Mouse (Mus musculus): Measurements from ENCODE around the gene Rbfox1. TPM values are rescaled to one million over a fixed set of nuclear protein-coding genes. Genes with fewer than 3 reads are reported as not detected.

The Rbfox1 gene
- polyA plus RNA-seq, 1 experiment from 2014 or later: 276 TPM

DNA sequence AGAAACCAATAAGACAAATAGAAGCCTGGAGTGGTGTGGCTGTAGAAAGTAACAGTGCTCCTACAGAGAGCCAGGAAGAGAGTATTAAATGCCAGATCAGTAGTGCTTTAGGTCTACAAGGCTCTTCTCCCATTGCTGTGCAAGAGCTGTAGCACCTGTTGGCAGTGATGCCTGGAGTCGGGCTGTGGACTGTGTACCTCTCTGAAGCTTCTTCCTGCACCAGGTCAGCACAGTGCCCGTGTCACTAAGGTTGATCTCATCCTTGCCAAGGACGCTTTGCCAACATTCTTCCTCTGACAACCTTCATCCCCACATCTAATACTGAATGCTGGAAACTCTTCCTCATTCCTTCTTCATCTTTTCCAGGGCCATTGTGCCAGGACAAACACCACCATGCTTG, 127.7 kb downstream of the Rbfox1 start:
- Histone ChIP-seq H3K4me1 (ENCODE audit: control insufficient read depth, insufficient read depth, low read depth, low read length) (no peaks in the 10 kb centered on the region), H3K27ac (ENCODE audit: low read depth, low read length) (no peak overlapping the region), H3K9me3 (ENCODE audit: control insufficient read depth, low read length) (no peaks in the 10 kb centered on the region), H3K27me3 (replicated peaks; ENCODE audit: control insufficient read depth, insufficient read depth, low read length) (no peaks in the 10 kb centered on the region), H3K4me3 (ENCODE audit: low read length) (no peak overlapping the region), H3K9ac (ENCODE audit: low read depth, low read length) (no peak overlapping the region), H3K4me2 (ENCODE audit: low read length) (no peak overlapping the region), H3K36me3 (ENCODE audit: control insufficient read depth, insufficient read depth, low read length) (no peaks in the 10 kb centered on the region)
- no peak for ATAC-seq
- WGBS: 95% methylated on average over 3 of the region's 3 CpGs

DNA sequence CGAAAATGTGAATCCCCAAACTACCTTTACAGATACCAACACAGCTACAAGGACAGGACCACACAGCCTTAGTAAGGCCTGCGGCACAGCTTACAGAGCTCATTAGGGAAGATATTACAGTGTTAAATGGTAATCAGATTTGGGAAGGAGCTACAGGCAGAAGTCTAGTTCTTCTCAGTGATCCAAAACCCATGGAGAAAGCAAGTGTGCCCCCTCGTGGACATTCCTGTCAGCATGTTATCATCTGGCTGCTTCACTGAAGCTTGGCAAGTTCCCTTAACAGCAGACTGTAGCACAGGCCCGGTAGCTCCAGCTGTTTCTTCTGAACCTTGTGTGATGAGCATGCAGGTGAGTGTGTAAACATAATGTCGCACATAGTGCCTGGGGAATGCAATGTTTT, 133.5 kb downstream of the Rbfox1 start:
- Histone ChIP-seq H3K36me3 (ENCODE audit: control insufficient read depth, insufficient read depth, low read length) (no peaks in the 10 kb centered on the region), H3K4me1 (ENCODE audit: control insufficient read depth, insufficient read depth, low read depth, low read length) (no peaks in the 10 kb centered on the region), H3K9ac (ENCODE audit: low read depth, low read length) (no peak overlapping the region), H3K4me3 (ENCODE audit: low read length) (no peak overlapping the region), H3K27ac (ENCODE audit: low read depth, low read length) (no peak overlapping the region), H3K9me3 (ENCODE audit: control insufficient read depth, low read length) (no peaks in the 10 kb centered on the region), H3K27me3 (replicated peaks; ENCODE audit: control insufficient read depth, insufficient read depth, low read length) (no peaks in the 10 kb centered on the region), H3K4me2 (ENCODE audit: low read length) (no peak overlapping the region)
- WGBS: 32% methylated on average over 5 of the region's 5 CpGs
- ATAC-seq: peak; percentile 70

DNA sequence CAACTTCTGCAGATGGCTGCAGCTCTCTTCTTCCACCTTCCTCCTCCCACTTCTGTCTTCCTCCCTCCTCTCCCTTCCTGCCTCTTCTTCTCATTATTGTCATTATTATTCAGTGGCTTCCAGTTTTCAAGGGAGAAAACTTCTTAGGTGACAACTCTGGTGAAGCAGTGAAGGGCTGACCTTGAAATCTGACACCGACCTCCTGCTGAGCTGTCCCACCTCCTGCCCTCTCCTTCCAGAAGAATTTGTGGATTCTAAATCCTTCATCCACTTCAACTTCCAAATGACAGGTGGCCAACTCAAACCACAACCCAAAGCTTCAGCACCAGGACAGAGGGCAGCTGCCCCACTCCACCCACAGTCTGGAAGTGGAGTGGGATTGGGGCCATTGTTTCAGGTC, 134.2 kb downstream of the Rbfox1 start:
- Histone ChIP-seq H3K4me3 (ENCODE audit: low read length) (no peak overlapping the region), H3K9ac (ENCODE audit: low read depth, low read length) (no peak overlapping the region), H3K4me1 (ENCODE audit: control insufficient read depth, insufficient read depth, low read depth, low read length) (no peaks in the 10 kb centered on the region), H3K9me3 (ENCODE audit: control insufficient read depth, low read length) (no peaks in the 10 kb centered on the region), H3K27ac (ENCODE audit: low read depth, low read length) (no peak overlapping the region), H3K4me2 (ENCODE audit: low read length) (no peak overlapping the region), H3K27me3 (replicated peaks; ENCODE audit: control insufficient read depth, insufficient read depth, low read length) (no peaks in the 10 kb centered on the region), H3K36me3 (ENCODE audit: control insufficient read depth, insufficient read depth, low read length) (no peaks in the 10 kb centered on the region)
- ATAC-seq: no peak
- WGBS: 23% methylated on average over 1 of the region's 1 CpGs

DNA sequence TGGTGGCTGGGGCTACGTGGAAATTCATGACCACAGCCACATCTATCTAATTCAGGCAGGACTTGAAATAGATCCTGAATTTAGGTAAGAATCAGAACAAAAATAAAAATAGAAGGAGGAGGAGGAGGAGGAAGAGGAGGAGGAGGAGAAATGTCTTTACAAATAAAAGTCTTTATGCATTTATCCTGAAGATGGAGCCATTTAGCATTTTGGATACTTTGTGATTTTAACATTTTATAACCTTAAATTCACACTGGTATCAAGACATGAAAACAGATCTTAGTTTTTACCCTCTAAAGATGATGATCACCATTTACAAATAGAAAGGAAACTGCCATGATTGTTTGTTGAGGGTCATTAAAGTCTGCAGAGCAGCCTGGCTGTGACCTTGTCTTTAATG, 146.1 kb downstream of the Rbfox1 start:
- Histone ChIP-seq H3K27me3 (replicated peaks; ENCODE audit: control insufficient read depth, insufficient read depth, low read length) (no peaks in the 10 kb centered on the region), H3K9me3 (ENCODE audit: control insufficient read depth, low read length) (no peaks in the 10 kb centered on the region), H3K27ac (ENCODE audit: low read depth, low read length) (no peak overlapping the region), H3K9ac (ENCODE audit: low read depth, low read length) (no peak overlapping the region), H3K4me1 (ENCODE audit: control insufficient read depth, insufficient read depth, low read depth, low read length) (no peaks in the 10 kb centered on the region), H3K4me3 (ENCODE audit: low read length) (no peak overlapping the region), H3K36me3 (ENCODE audit: control insufficient read depth, insufficient read depth, low read length) (no peaks in the 10 kb centered on the region), H3K4me2 (ENCODE audit: low read length) (no peak overlapping the region)
- 79% methylated on average over 1 of the region's 1 CpGs for WGBS
- no peak for ATAC-seq

DNA sequence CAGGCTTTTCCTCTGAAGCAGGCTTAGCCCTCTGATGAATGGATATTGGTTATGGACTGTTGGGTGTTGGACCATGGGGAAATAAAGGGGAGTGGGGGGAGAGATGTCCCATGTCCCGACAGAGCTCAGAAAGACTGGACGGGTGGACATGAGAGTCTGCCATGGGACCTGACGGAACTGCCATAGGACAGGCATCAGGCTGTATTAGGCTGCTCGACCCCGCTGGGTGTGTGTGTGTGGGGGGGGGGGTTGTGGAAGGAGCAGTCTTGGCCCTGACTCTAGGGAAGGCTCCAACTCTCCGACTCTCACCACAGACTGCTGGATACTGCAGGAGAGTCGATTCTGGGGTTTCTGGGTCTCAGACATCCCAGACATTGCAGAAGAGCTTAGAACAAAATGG, 147.4 kb downstream of the Rbfox1 start:
- Histone ChIP-seq H3K4me1 (ENCODE audit: control insufficient read depth, insufficient read depth, low read depth, low read length) (no peaks in the 10 kb centered on the region), H3K9ac (ENCODE audit: low read depth, low read length) (no peak overlapping the region), H3K27me3 (replicated peaks; ENCODE audit: control insufficient read depth, insufficient read depth, low read length) (no peaks in the 10 kb centered on the region), H3K36me3 (ENCODE audit: control insufficient read depth, insufficient read depth, low read length) (no peaks in the 10 kb centered on the region), H3K4me3 (ENCODE audit: low read length) (no peak overlapping the region), H3K4me2 (ENCODE audit: low read length) (no peak overlapping the region), H3K9me3 (ENCODE audit: control insufficient read depth, low read length) (no peaks in the 10 kb centered on the region), H3K27ac (ENCODE audit: low read depth, low read length) (no peak overlapping the region)
- WGBS: 89% methylated on average over 7 of the region's 7 CpGs
- ATAC-seq: no peak

DNA sequence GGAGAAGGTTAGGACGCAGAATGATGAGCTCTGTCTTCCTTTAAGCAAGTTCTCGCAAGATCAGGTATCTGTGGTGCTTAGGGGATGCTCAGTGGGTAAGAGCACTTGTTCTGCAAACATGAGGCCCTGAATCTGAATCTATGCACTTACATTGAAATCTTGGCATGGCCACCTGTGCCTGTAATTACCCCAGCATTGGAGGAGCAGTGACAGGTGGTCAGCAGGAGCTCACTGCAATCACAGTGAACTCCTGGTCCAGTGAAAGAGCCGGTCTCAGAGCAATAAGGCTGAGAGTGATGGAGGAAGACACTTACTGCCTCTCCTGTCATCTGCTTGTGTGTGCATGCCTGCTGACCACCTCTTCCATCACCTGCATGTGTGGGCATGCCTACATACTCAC, 149.7 kb downstream of the Rbfox1 start:
- no peaks in the 10 kb centered on the region for H3K27me3 ChIP-seq (replicated peaks; ENCODE audit: control insufficient read depth, insufficient read depth, low read length)
- ATAC-seq: no peak
- no peak overlapping the region for H3K4me2 ChIP-seq (ENCODE audit: low read length)
- no peaks in the 10 kb centered on the region for H3K9me3 ChIP-seq (ENCODE audit: control insufficient read depth, low read length)
- H3K4me1 ChIP-seq (ENCODE audit: control insufficient read depth, insufficient read depth, low read depth, low read length): no peaks in the 10 kb centered on the region
- 83% methylated on average over 3 of the region's 3 CpGs for WGBS
- no peak overlapping the region for H3K4me3 ChIP-seq (ENCODE audit: low read length)
- H3K36me3 ChIP-seq (ENCODE audit: control insufficient read depth, insufficient read depth, low read length): no peaks in the 10 kb centered on the region
- no peak overlapping the region for H3K27ac ChIP-seq (ENCODE audit: low read depth, low read length)
- H3K9ac ChIP-seq (ENCODE audit: low read depth, low read length): no peak overlapping the region

DNA sequence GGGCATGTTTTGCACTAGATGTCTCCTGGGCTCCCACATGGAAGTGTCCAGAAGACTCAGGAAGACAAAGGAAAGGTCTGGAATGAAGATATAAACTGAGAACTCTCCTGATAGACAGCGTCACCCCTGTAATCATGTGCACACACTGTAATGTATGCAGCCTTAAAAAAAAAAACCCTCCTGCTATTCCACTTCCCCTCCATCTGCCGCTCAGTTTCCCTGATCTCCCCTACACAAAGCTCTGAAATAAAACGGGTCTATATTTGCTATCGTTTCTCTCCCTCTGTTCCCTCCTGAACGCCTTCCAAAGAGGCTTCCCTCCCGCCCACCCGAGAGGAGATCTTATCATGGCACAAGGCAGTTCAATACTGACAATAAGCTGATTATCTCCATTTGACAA, 151.9 kb downstream of the Rbfox1 start:
- no peak overlapping the region for H3K27ac ChIP-seq (ENCODE audit: low read depth, low read length)
- no peak overlapping the region for H3K9ac ChIP-seq (ENCODE audit: low read depth, low read length)
- H3K27me3 ChIP-seq (replicated peaks; ENCODE audit: control insufficient read depth, insufficient read depth, low read length): no peaks in the 10 kb centered on the region
- ATAC-seq: no peak
- no peak overlapping the region for H3K4me2 ChIP-seq (ENCODE audit: low read length)
- 50% methylated on average over 7 of the region's 7 CpGs for WGBS
- no peak overlapping the region for H3K4me3 ChIP-seq (ENCODE audit: low read length)
- no peaks in the 10 kb centered on the region for H3K9me3 ChIP-seq (ENCODE audit: control insufficient read depth, low read length)
- no peaks in the 10 kb centered on the region for H3K36me3 ChIP-seq (ENCODE audit: control insufficient read depth, insufficient read depth, low read length)
- H3K4me1 ChIP-seq (ENCODE audit: control insufficient read depth, insufficient read depth, low read depth, low read length): no peaks in the 10 kb centered on the region

DNA sequence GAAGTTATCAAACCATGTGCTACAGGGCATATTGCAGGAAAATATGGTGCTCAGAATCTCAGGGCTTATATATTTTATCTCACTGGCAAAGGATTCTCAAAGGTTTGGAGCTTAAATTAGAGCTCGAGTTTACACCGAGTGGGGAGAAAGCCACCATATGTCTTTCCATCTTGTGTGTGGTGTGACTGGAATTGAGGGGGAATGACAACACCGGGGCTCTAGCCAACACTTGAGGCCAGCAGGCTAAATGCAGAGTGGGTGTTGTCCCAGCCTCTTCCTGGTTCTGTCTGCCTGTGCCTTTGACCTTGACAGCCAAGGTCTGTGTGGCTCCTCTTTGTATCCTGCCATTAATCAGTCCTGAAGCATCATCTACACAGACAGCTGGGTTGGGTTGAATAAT, 157.6 kb downstream of the Rbfox1 start:
- Histone ChIP-seq H3K4me3 (ENCODE audit: low read length) (no peak overlapping the region), H3K9me3 (ENCODE audit: control insufficient read depth, low read length) (no peaks in the 10 kb centered on the region), H3K4me2 (ENCODE audit: low read length) (no peak overlapping the region), H3K9ac (ENCODE audit: low read depth, low read length) (no peak overlapping the region), H3K27ac (ENCODE audit: low read depth, low read length) (no peak overlapping the region), H3K36me3 (ENCODE audit: control insufficient read depth, insufficient read depth, low read length) (no peaks in the 10 kb centered on the region), H3K4me1 (ENCODE audit: control insufficient read depth, insufficient read depth, low read depth, low read length) (no peaks in the 10 kb centered on the region), H3K27me3 (replicated peaks; ENCODE audit: control insufficient read depth, insufficient read depth, low read length) (no peaks in the 10 kb centered on the region)
- 70% methylated on average over 3 of the region's 3 CpGs for WGBS
- ATAC-seq: no peak

DNA sequence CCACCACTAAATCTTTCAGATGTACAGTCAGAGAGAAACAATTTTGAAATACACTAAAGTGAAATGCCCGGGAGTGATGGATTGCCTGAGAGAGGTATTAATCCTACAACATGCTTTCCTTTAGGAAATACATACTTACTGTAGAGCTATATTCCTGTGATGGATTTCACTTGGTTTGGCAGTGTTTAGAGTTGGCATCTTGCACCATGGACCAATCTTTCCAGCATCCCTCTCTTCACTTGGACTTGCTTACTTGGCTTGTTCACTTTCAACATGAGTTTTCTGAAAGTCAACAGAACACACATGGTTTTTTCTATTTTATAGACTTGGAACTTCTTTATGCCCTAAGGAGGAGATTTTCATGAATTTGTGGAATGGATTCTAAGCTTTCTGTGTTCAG, 163.4 kb downstream of the Rbfox1 start:
- WGBS: 90% methylated on average over 1 of the region's 1 CpGs
- no peak overlapping the region for H3K9ac ChIP-seq (ENCODE audit: low read depth, low read length)
- H3K4me2 ChIP-seq (ENCODE audit: low read length): no peak overlapping the region
- ATAC-seq: no peak
- no peaks in the 10 kb centered on the region for H3K9me3 ChIP-seq (ENCODE audit: control insufficient read depth, low read length)
- H3K4me1 ChIP-seq (ENCODE audit: control insufficient read depth, insufficient read depth, low read depth, low read length): no peaks in the 10 kb centered on the region
- H3K27ac ChIP-seq (ENCODE audit: low read depth, low read length): no peak overlapping the region
- no peaks in the 10 kb centered on the region for H3K27me3 ChIP-seq (replicated peaks; ENCODE audit: control insufficient read depth, insufficient read depth, low read length)
- H3K4me3 ChIP-seq (ENCODE audit: low read length): no peak overlapping the region
- no peaks in the 10 kb centered on the region for H3K36me3 ChIP-seq (ENCODE audit: control insufficient read depth, insufficient read depth, low read length)

DNA sequence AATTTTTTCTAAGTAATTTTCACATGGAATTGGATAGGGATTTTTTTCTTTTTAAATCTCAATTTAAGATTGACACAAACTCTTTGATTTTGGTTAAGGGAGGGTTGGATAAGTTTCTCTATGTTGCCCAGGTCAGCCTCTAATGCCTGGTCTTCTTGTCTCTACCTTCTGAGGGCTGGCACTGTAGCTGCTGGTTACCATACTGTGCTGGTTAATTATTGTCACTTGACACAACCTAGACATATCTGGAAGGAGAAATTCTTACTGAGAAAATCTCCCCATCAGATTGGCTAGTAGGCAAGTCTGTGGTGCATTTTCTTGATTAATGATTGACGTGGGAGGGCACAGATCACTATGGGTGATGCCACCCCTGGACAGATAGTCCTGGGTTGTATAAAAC, 177.3 kb downstream of the Rbfox1 start:
- Histone ChIP-seq H3K36me3 (ENCODE audit: control insufficient read depth, insufficient read depth, low read length) (no peaks in the 10 kb centered on the region), H3K9ac (ENCODE audit: low read depth, low read length) (no peak overlapping the region), H3K27ac (ENCODE audit: low read depth, low read length) (no peak overlapping the region), H3K4me2 (ENCODE audit: low read length) (no peak overlapping the region), H3K4me1 (ENCODE audit: control insufficient read depth, insufficient read depth, low read depth, low read length) (no peaks in the 10 kb centered on the region), H3K27me3 (replicated peaks; ENCODE audit: control insufficient read depth, insufficient read depth, low read length) (no peaks in the 10 kb centered on the region), H3K9me3 (ENCODE audit: control insufficient read depth, low read length) (no peaks in the 10 kb centered on the region), H3K4me3 (ENCODE audit: low read length) (no peak overlapping the region)
- no peak for ATAC-seq
- 97% methylated on average over 1 of the region's 1 CpGs for WGBS

All from hindbrain, embryonic 16.5 days (tissue).